9 mouse cellular contexts compared by ENCODE assay signal in the genomic region with DNA sequence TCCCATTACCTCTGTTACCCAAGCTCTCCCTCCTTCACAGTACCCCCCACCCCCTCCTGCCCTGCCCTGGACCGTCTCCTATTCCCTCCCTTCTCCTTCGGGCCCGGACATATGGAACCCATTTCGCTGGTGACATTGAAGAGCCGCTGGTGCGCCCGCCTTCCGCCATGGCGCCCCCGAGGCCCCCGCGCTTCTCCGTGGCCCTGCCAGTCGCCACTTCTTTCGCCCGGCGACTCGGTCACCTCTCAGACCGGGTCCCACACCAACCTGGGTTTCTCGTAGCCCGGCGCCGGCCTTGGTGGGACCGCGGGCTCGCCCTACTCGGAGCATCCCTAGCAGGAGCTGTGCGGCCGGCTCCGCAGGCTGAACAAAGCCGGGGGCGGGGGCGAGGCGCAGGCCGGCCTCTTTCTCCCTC. TPM values are rescaled to one million over a fixed set of nuclear protein-coding genes. Genes with fewer than 3 reads are reported as not detected.
DNase-seq lines count a peak whose midpoint lies in the region; ATAC-seq and TF ChIP-seq lines count a peak whose summit lies in the region.
"Had no signal": no experiment of that assay in that cellular context is flagged by ENCODE, and none has a peak within 500 bp of the region (broad histone marks: within the 10 kb centered on the region; RNA-seq: fewer than 3 reads in every experiment).

No protein-coding gene starts in this region.

- H3K36me3 ChIP-seq in heart, embryonic 14.5 days (ENCODE audit: control insufficient read depth, insufficient read depth, low read length), result no peaks in the 10 kb centered on the region
- H3K36me3 ChIP-seq in heart, postnatal 0 days (replicated peaks; ENCODE audit: control insufficient read depth, insufficient read depth, low read length), result no peaks in the 10 kb centered on the region
- H3K36me3 ChIP-seq in liver, embryonic 12.5 days, result no peaks in the 10 kb centered on the region
- H3K36me3 ChIP-seq: G1E had no signal

- H3K4me3 ChIP-seq in heart, embryonic 14.5 days (ENCODE audit: control insufficient read depth in 1 of 2, insufficient read depth in 1 of 2, low read depth in 1 of 2, low read length in 2 of 2), result peak overlapping the region; percentile 30 to 33
- peak overlapping the region; percentile 30 for H3K4me3 ChIP-seq in heart, postnatal 0 days (ENCODE audit: low read depth, low read length)
- H3K4me3 ChIP-seq in liver, embryonic 12.5 days, result peak overlapping the region; percentile 32

- DNase-seq in heart, postnatal 4 days, result no peak
- DNase-seq in ES-CJ7 (ENCODE audit: low read depth, low spot score), result peak; percentile 46
- no peak for DNase-seq in heart, postnatal 0 days (ENCODE audit: low spot score)
- no peak for DNase-seq in cerebellum, postnatal 25 days
- no peak for DNase-seq in T-cell, adult 2 months (ENCODE audit: low spot score)
- no peak for DNase-seq in adrenal gland, postnatal 14 days

- H3K4me1 ChIP-seq in heart, embryonic 14.5 days (ENCODE audit: control insufficient read depth in 2 of 2, insufficient read depth in 2 of 2, low read length in 2 of 2), result peaks cover 0 to 3% of the 10 kb centered on the region in 2 experiments; a peak in 1 of 4 replicates
- H3K4me1 ChIP-seq in heart, postnatal 0 days (ENCODE audit: control insufficient read depth, insufficient read depth), result no peaks in the 10 kb centered on the region
- H3K4me1 ChIP-seq in liver, embryonic 12.5 days, result no peaks in the 10 kb centered on the region

- ATAC-seq in heart, embryonic 14.5 days (ENCODE audit: insufficient number of reproducible peaks, insufficient read depth, low FRiP score, low read depth), result no peak
- no peak for ATAC-seq in heart, postnatal 0 days (ENCODE audit: insufficient read depth, low read depth)
- ATAC-seq in liver, embryonic 12.5 days, result no peak

- H3K27me3 ChIP-seq in heart, embryonic 14.5 days (ENCODE audit: control insufficient read depth, insufficient read depth, low read length), result peaks cover 100% of the 10 kb centered on the region
- peaks cover 98% of the 10 kb centered on the region for H3K27me3 ChIP-seq in heart, postnatal 0 days (ENCODE audit: control insufficient read depth, insufficient read depth, low read length)
- H3K27me3 ChIP-seq in liver, embryonic 12.5 days (replicated peaks), result peaks cover 99% of the 10 kb centered on the region

- WGBS in heart, embryonic 14.5 days, result 2% methylated on average over 35 of the region's 35 CpGs
- WGBS in heart, postnatal 0 days, result 3% methylated on average over 34 of the region's 35 CpGs
- WGBS in liver, embryonic 12.5 days (ENCODE audit: insufficient replicate concordance), result 4% methylated on average over 28 of the region's 35 CpGs

- H3K27ac ChIP-seq in heart, embryonic 14.5 days (replicated peaks in 1 of 2; ENCODE audit: control insufficient read depth in 1 of 2, insufficient read depth in 1 of 2, low read depth in 2 of 2, low read length in 2 of 2), result no peak overlapping the region
- H3K27ac ChIP-seq in heart, postnatal 0 days (ENCODE audit: low read depth), result no peak overlapping the region
- H3K27ac ChIP-seq in liver, embryonic 12.5 days, result peak overlapping the region; percentile 58

- no peak for TF ChIP-seq EP300 in heart, postnatal 0 days (IDR thresholded peaks at IDR 0.05; ENCODE audit: low read depth)

- TF ChIP-seq CTCF in heart, postnatal 0 days (IDR thresholded peaks at IDR 0.05; ENCODE audit: low read depth), result no peak

- H3K9me3 ChIP-seq in heart, embryonic 14.5 days (ENCODE audit: control insufficient read depth, low read length), result no peaks in the 10 kb centered on the region
- no peaks in the 10 kb centered on the region for H3K9me3 ChIP-seq in heart, postnatal 0 days (replicated peaks; ENCODE audit: control insufficient read depth, low read length)
- no peaks in the 10 kb centered on the region for H3K9me3 ChIP-seq in liver, embryonic 12.5 days (replicated peaks)
- H3K9me3 ChIP-seq: G1E had no signal

- H3K9ac ChIP-seq in heart, embryonic 14.5 days (ENCODE audit: low read length), result peak overlapping the region; percentile 42
- H3K9ac ChIP-seq in heart, postnatal 0 days (replicated peaks; ENCODE audit: low read depth, low read length), result peak overlapping the region; percentile 45
- 0 out of 2 replicates have a peak overlapping the region, but pooled peaks have one; percentile 23 for H3K9ac ChIP-seq in liver, embryonic 12.5 days

- H3K4me2 ChIP-seq in heart, embryonic 14.5 days (ENCODE audit: low read length), result peak overlapping the region; percentile 49
- H3K4me2 ChIP-seq in heart, postnatal 0 days (ENCODE audit: low read depth, low read length), result peak overlapping the region; percentile 50
- H3K4me2 ChIP-seq in liver, embryonic 12.5 days, result peak overlapping the region; percentile 47

RNA-seq across cellular contexts. Expression of a gene that starts 9.5 kb away (rescaled TPM):
- polyA plus RNA-seq in heart, embryonic 14.5 days (2014; fragmentation: Nextera tagmentation; extraction: Ambion mirVana), result 0.31 and 0.43 TPM in 2 replicates
- total RNA-seq in heart, postnatal 4 days (2021), result 1 to 10 TPM; 1.4 to 1.5 TPM
- total RNA-seq in heart, postnatal 0 days (2014; rRNA removed; ENCODE audit: low replicate concordance), result 0.08 and 0.66 TPM in 2 replicates
- polyA plus RNA-seq in heart, postnatal 0 days (2015; fragmentation: Nextera tagmentation; extraction: Ambion mirVana), result 0.15 and 0.32 TPM in 2 replicates
- polyA plus RNA-seq in liver, embryonic 12.5 days (2016; fragmentation: Nextera tagmentation; extraction: Ambion mirVana), result 0.31 and 0.36 TPM in 2 replicates
- total RNA-seq in adrenal gland, postnatal 14 days (2021), result 17.1 and 26.0 TPM in 2 replicates

RNA-seq across cellular contexts. Expression of a gene that starts 14.6 kb away (rescaled TPM):
- polyA plus RNA-seq in heart, embryonic 14.5 days (2014; fragmentation: Nextera tagmentation; extraction: Ambion mirVana), result 0.09 and 0.15 TPM in 2 replicates
- 1 to 10 TPM in 1 of 2 experiments, under 1 TPM in 1; 0.74 to 1.0 TPM for total RNA-seq in heart, postnatal 4 days (2021)
- 0.39 and 2.3 TPM in 2 replicates for total RNA-seq in heart, postnatal 0 days (2014; rRNA removed; ENCODE audit: low replicate concordance)
- polyA plus RNA-seq in heart, postnatal 0 days (2015; fragmentation: Nextera tagmentation; extraction: Ambion mirVana), result 0.19 and 0.25 TPM in 2 replicates
- polyA plus RNA-seq in liver, embryonic 12.5 days (2016; fragmentation: Nextera tagmentation; extraction: Ambion mirVana), result 0.62 and 0.66 TPM in 2 replicates
- 14.0 and 15.7 TPM in 2 replicates for total RNA-seq in adrenal gland, postnatal 14 days (2021)
- total RNA-seq: G1E had no signal

RNA-seq across cellular contexts. Expression of a gene that starts 17.7 kb away (rescaled TPM):
- 2.0 and 2.9 TPM in 2 replicates for polyA plus RNA-seq in heart, embryonic 14.5 days (2014; fragmentation: Nextera tagmentation; extraction: Ambion mirVana)
- total RNA-seq in heart, postnatal 4 days (2021), result 1 to 10 TPM; 1.3 to 2.2 TPM
- 1.9 and 3.2 TPM in 2 replicates for total RNA-seq in heart, postnatal 0 days (2014; rRNA removed; ENCODE audit: low replicate concordance)
- 0.97 and 1.8 TPM in 2 replicates for polyA plus RNA-seq in heart, postnatal 0 days (2015; fragmentation: Nextera tagmentation; extraction: Ambion mirVana)
- polyA plus RNA-seq in liver, embryonic 12.5 days (2016; fragmentation: Nextera tagmentation; extraction: Ambion mirVana), result 4.4 and 4.6 TPM in 2 replicates
- total RNA-seq in adrenal gland, postnatal 14 days (2021), result 18.0 and 19.3 TPM in 2 replicates
- polyA plus RNA-seq: G1E had no signal

RNA-seq across cellular contexts. Expression of a gene that starts 29.5 kb away (rescaled TPM):
- 0.27 TPM in 1 of 2 replicates, not detected in the other for polyA plus RNA-seq in heart, embryonic 14.5 days (2014; fragmentation: Nextera tagmentation; extraction: Ambion mirVana)
- under 1 TPM in 1 of 2 experiments, not detected in 1; 0.32 TPM for total RNA-seq in heart, postnatal 4 days (2021)
- 0.19 TPM in 1 of 2 replicates, not detected in the other for total RNA-seq in heart, postnatal 0 days (2014; rRNA removed; ENCODE audit: low replicate concordance)
- 0.08 and 0.25 TPM in 2 replicates for polyA plus RNA-seq in heart, postnatal 0 days (2015; fragmentation: Nextera tagmentation; extraction: Ambion mirVana)
- 1.3 and 1.5 TPM in 2 replicates for polyA plus RNA-seq in liver, embryonic 12.5 days (2016; fragmentation: Nextera tagmentation; extraction: Ambion mirVana)
- total RNA-seq in adrenal gland, postnatal 14 days (2021), result 17.1 and 18.7 TPM in 2 replicates

RNA-seq across cellular contexts. Expression of a gene that starts 32.9 kb away (rescaled TPM):
- 0.09 TPM in 1 of 2 replicates, not detected in the other for polyA plus RNA-seq in heart, embryonic 14.5 days (2014; fragmentation: Nextera tagmentation; extraction: Ambion mirVana)
- not detected for total RNA-seq in heart, postnatal 4 days (2021)
- not detected in 2 replicates for total RNA-seq in heart, postnatal 0 days (2014; rRNA removed; ENCODE audit: low replicate concordance)
- polyA plus RNA-seq in heart, postnatal 0 days (2015; fragmentation: Nextera tagmentation; extraction: Ambion mirVana), result not detected in 2 replicates
- polyA plus RNA-seq in liver, embryonic 12.5 days (2016; fragmentation: Nextera tagmentation; extraction: Ambion mirVana), result 0.14 and 0.22 TPM in 2 replicates
- total RNA-seq in adrenal gland, postnatal 14 days (2021), result not detected in 2 replicates
- polyA plus RNA-seq: G1E had no signal
